Mouse (Mus musculus): Measurements from ENCODE around the gene St7. TPM values are rescaled to one million over a fixed set of nuclear protein-coding genes. Genes with fewer than 3 reads are reported as not detected.

Gene St7
- polyA plus RNA-seq, 2 experiments from 2014 or later, result 1.5 to 2.6 TPM

DNA sequence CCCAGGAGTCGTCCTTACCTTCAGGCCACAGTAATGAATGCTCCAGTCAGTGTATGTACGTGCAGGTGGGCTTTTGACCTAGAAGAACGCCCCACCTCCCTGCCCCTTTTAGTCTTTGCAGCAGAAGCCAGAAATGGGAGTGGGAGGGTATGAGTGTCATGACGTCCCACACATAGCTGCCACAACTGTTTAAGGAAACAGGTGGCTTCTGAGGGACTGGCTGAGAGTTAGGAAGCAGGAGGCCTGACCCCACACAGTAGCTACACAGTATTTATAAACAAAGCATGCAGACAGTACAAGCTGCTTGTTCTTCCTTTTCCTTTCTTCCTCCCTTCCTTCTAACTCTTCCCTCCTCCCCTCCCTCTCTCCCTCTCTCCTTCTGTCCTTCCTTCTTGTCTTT, 135.6 kb downstream of the St7 start:
- ATAC-seq, result no peak

DNA sequence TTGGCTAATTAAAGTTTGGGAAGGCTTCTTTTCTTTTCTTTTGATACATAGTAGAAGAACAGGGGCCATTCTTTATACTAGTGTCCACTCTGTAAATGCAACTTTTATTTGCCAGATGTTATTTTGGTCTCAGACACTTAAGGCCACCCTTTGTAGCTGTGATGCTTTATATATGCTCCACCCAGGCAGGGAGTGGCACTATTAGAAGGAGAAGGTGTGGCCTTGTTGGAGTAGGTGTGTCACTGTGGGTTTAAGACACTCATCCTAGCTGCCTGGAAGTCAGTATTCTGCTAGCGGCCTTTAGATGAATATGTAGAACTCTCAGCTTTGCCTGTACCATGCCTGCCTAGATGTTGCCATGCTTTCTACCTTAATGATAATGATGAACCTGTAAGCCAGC, 137.2 kb downstream of the St7 start:
- no peak for ATAC-seq

DNA sequence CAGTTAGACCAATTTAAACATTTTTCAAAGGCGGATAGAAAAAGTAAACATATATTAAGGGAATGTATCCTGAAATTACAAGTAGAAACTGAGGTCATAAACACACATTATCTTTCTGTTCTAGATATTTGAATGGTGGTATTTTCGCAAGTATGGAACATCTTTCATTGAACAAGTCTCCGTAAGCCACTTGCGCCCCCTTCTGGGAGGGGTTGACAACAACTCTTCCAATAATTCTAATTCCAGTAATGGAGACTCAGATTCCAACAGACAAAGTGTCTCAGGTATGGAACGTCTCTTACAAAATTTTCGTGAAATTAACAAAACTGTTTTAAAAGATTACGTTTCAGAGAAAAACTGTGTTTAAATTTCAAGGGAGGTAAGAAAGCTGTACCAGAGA, 141.8 kb downstream of the St7 start:
- ATAC-seq, result peak; percentile 85

- ATAC-seq, result no peak
Measured at GRCm38 (mm10) chr6:17835693-17836092, 143.0 kb downstream of the St7 start.

DNA sequence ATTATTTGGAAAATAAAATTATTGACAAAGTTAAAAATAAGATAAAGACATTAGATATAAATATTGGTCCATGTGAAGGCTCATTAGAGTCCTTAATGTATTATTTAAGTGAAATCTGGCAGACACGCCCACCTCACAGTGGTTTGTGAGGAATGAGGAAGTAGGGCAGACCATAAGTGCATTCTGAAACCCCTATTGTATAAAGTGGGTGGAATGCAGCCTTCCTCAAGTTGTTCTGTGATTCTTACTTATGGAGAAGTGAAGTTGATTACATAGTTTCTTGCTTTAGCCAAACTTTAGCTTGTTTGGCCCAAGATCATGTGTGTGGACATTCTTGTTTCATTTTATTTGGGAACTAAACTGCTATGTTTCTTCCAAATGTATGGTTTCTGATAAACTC, 144.9 kb downstream of the St7 start:
- ATAC-seq, result no peak

- ATAC-seq, result no peak
Measured at GRCm38 (mm10) chr6:17840431-17840830, 147.7 kb downstream of the St7 start.

- ATAC-seq, result no peak
Measured at GRCm38 (mm10) chr6:17842759-17843158, 150.0 kb downstream of the St7 start.

- ATAC-seq, result no peak
Measured at GRCm38 (mm10) chr6:17851316-17851715, 158.6 kb downstream of the St7 start.

DNA sequence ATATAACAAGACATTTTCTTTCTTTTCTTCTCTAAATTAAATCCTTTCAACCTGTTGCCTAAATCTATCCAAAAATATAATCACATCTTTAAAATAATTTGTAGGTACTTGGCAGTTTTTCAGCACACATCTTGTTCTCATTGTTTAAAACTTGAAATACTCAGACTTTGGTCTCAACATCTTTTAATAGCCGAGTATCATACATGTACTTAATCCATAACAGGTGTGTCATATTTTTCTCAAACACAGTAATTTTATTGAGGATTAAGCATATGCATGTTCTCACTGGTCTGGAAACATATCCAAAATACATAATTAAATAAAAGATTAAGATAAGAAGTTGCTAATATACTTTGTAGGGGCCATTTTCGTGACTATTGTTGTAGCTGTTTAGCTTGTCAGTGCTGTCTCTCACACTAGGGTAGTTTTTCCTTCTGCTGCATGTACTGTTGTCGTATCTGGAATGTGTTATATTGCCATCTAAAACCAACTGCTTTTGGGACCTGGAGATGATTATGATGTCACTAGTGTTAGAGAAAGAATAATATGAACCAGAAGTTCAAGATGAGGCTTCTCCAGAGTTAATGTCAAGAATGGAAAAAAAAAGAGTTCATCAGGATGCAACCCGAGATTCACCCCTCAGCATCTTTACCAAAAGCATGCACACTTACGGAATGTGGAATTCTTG, 161.0 kb downstream of the St7 start:
- ATAC-seq, result no peak

DNA sequence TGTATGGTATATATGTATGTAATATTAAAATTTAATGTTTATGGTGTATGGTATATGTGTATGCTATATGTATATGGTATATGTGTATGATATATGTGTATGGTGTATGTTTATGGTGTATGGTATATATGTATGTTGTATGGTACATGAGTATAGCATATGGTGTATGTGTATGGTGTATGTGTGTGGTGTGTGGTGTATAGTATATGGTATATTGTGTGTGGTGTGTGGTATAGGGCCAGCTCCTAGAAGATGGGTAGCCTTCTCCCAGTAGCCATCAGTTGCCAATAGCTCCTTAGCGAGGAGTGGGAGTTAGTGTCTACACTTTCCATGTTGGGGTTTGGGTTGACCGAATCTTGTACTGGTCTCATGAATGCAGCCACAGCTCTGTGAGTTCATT, 162.9 kb downstream of the St7 start:
- no peak for ATAC-seq

GRCm38 (mm10) chr6:17859564-17859963, 166.8 kb downstream of the St7 start:
- no peak for ATAC-seq

DNA sequence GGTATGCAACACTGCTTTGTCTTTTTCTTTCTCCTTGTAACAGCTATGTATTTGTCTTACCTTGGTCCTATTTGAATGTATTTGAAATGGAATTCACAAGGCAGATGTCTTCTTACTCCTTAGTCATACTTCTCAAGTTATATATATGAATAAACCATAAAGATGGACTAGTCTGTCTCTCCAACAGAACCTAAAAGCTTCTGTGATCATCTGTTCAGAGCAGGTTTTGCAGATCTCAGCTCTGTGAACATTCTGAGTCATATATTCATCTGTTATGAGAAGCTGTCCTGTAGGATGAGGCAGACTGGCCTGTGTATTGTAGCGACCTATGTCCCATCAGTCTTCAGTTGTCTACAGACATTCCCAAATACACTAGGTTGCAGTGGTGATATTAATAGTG, 167.7 kb downstream of the St7 start:
- ATAC-seq, result no peak

DNA sequence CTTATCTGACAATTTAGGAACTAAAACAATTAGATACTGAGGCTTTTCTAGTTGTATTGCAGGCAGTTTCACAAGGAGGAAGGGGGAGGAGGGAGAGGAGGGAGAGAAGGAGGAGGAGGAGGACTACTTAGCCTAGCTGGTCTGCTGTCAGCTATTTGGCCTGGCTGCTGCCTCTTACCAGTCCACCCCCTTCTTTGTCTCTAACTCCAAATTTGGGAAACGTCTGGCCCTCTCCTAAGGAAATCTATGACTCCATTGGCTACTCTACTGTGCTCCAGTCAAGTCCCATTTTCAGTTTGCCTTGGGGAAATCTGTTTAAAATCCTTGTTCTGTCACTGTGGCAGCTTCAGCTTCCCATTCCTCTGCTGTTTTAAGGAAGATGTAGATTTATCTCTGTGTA, 175.1 kb downstream of the St7 start:
- ATAC-seq, result no peak

GRCm38 (mm10) chr6:17871831-17872372, 179.2 kb downstream of the St7 start:
- no peak for ATAC-seq

- no peak for ATAC-seq
Measured at GRCm38 (mm10) chr6:17875606-17876005, 182.9 kb downstream of the St7 start.

DNA sequence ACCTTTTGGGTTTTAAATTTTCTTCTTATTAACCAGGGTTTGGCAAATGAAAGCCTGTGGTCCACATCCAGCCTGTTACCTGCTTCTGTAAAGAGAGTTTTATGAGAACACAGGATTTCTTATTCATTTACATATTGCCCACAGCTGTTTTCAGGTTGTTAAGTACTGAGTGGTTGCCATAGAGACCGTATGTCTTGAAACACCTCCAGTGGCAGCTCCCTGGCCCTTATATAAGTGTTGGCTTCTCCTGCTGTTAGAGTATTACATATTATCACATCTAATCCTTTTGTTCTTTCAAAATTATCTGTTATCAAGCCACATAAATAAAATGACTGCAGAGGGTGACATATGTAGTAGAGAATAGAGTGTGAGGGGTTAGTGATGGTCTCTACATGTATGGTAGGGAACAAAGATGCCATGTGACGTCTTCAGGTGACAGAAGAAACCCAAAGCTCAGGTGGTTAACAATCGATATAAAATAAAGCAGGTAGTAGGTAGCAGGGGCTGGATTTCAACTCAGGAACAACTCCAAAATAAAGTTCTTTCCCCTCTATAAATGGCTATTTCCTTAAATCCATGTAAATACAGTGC, 183.4 kb downstream of the St7 start:
- no peak for ATAC-seq

GRCm38 (mm10) chr6:17876670-17877179, 184.0 kb downstream of the St7 start:
- ATAC-seq, result no peak

DNA sequence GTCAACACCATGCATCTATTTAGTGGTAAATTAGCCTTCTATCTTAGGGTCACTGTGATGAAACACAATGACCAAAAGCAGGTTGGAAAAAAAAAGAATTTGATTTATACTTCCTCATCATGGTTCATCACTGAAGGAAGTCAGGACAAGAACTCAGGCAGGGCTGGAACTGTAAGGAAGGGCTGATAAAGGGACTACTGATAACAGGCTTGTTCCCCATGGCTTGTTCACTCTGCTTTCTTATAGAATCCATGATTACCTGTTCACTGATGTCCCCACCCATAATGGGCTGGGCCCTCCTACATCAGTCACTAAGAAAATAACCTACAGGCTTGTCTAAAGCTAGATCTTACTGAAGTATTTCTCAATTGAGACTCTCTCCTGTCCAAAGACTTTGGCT, 190.2 kb downstream of the St7 start:
- ATAC-seq, result no peak

DNA sequence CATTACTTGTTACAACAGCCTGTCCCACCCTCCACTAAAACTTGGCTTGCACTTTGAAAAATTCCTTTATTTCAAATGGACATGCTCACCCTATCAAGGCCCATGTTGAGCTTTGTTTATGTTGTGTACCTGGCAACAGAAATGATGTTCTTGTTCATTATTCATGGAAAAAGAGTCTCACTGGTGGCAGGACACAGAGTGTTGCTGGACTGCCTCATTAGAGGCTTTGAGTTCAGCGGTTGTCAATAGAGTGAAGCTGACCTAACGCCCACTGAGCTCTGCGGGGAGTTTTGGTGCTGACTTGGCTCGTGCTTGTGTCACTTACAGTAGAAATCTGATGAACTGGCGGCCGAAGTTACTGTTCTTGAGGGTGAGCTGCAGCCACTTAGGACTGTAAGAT, 195.0 kb downstream of the St7 start:
- ATAC-seq, result no peak

DNA sequence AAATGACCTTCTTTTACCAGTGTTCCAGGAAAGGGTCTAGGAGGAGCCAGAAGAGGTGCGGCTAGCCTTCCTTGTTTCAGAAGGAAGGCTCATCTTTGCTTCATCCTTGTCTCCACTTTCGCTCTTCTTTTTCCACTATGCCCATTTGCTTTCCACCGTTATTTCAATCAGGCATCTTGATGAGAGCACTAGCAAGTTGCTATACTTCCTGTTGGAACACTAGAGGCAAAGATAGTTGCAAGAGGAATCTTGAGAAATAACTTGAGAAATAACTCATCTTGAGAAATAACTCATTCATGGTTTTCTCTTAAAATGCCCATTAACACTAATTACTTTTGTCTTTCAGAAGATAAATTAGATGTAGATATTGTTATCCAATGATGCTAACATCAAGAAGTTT, 202.8 kb downstream of the St7 start:
- ATAC-seq, result no peak

GRCm38 (mm10) chr6:17898539-17898938, 205.8 kb downstream of the St7 start:
- no peak for ATAC-seq

DNA sequence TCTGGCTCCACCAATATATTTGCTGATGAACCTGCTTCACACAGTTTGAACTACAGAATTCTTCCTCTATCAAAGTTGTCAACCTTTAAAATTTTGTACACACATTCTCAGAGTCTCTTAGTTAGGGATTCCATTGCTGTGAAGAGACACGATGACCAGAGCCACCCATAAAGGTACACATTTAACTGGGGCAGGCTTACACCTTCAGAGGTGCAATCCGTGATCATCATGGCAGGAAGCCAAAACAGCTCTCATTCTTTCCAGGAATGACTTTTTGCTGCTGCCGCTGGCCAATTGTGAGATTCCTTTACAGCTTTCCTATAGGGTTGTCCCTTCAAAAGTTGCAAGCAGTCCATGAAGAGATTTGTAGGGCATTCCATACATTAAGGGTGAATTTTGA, 210.6 kb downstream of the St7 start:
- no peak for ATAC-seq

DNA sequence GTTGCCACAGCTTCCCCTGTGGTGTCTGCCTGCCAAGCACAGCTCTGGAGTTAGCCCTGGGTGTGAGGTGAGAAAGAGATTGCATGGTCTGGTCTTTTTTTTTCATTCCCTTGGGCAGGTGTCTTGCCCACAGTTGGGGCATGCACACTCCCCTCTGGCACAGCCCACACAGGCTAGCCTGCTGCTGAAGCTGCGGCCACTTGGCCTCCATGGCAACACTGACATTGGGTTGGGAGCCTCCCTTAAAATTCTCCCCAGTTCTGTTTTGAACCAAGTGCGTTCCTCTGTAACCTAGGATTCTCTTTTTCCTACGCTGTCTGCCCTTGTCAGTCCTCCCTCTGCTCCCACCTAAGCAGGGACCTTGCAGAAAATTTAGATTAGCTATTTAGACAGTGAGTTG, 213.0 kb downstream of the St7 start:
- ATAC-seq, result no peak

GRCm38 (mm10) chr6:17906289-17906688, 213.6 kb downstream of the St7 start:
- ATAC-seq, result no peak

Data from CD4-positive, CD25-positive, alpha-beta regulatory T cell, adult 4 months (primary cell).